Mouse (Mus musculus) hindbrain, embryonic 14.5 days (tissue): ENCODE results near the gene Spdye4a. TPM values are rescaled to one million over a fixed set of nuclear protein-coding genes. Genes with fewer than 3 reads are reported as not detected.
A peak's percentile ranks its signal among the peaks of the same experiment; 100 is the strongest.

ENCODE experiments used
- ATAC-seq: fragments of 200-750 bp; cut with Nextera tagmentation; 2 replicates; pipeline ENCODE4 v1.8.0; 2017; ENCODE audit warnings: moderate number of reproducible peaks, mild to moderate bottlenecking, moderate TSS enrichment, moderate library complexity; ENCODE audit not compliant: low FRiP score
- DNase-seq: peaks from one replicate; pipeline ENCODE4 v3.0.0-alpha.2; 2015; ENCODE audit warnings: low spot score
- H3K27ac ChIP-seq: fragments of 300-500 bp; sonication (generic); 2 replicates; pipeline ENCODE4 v1.5.1; 2014; ENCODE audit warnings: mild to moderate bottlenecking, moderate library complexity
- H3K27me3 ChIP-seq: fragments of 300-500 bp; sonication (generic); 2 replicates; pipeline ENCODE4 v1.6.1; 2014; ENCODE audit warnings: mild to moderate bottlenecking, low read length, mixed read lengths; ENCODE audit not compliant: control insufficient read depth, insufficient read depth
- H3K36me3 ChIP-seq: fragments of 300-500 bp; sonication (generic); replicated peaks from 2 replicates; pipeline ENCODE4 v1.6.1; 2014; ENCODE audit not compliant: control insufficient read depth, insufficient read depth
- H3K4me1 ChIP-seq: fragments of 300-500 bp; sonication (generic); replicated peaks from 2 replicates; pipeline ENCODE4 v1.6.1; 2014; ENCODE audit warnings: antibody characterized with exemption, low read length, mixed read lengths; ENCODE audit not compliant: control insufficient read depth, insufficient read depth
- H3K4me2 ChIP-seq: fragments of 300-500 bp; sonication (generic); replicated peaks from 2 replicates; pipeline ENCODE4 v1.6.1; 2014; ENCODE audit warnings: mild to moderate bottlenecking, moderate library complexity
- H3K4me3 ChIP-seq: fragments of 300-500 bp; sonication (generic); replicated peaks from 2 replicates; pipeline ENCODE4 v1.5.1; 2014; ENCODE audit warnings: mild to moderate bottlenecking, low read length
- H3K9ac ChIP-seq: fragments of 300-500 bp; sonication (generic); 2 replicates; pipeline ENCODE4 v1.6.1; 2014
- H3K9me3 ChIP-seq: fragments of 300-500 bp; sonication (generic); 2 replicates; pipeline ENCODE4 v1.6.1; 2016; ENCODE audit warnings: low read length; ENCODE audit not compliant: control insufficient read depth
- WGBS: fragments of 180-500 bp; shearing (Covaris S2); extraction: QIAGEN DNeasy Blood & Tissue Kit; methylation state at CpG from one replicate; pipeline ENCODE4 v1.1.7; 2014; 5-methylcytosine and 5-hydroxymethylcytosine counted together
- polyA plus RNA-seq: library from polyadenylated mRNA; unstranded; fragments of >200 nt; fragmentation: Nextera tagmentation; extraction: Ambion mirVana; gene quantifications from 2 replicates; pipeline ENCODE4 v1.2.1, GENCODE M21; 2014

Gene Spdye4a
- polyA plus RNA-seq, 1 experiment from 2014 or later = not detected

DNA sequence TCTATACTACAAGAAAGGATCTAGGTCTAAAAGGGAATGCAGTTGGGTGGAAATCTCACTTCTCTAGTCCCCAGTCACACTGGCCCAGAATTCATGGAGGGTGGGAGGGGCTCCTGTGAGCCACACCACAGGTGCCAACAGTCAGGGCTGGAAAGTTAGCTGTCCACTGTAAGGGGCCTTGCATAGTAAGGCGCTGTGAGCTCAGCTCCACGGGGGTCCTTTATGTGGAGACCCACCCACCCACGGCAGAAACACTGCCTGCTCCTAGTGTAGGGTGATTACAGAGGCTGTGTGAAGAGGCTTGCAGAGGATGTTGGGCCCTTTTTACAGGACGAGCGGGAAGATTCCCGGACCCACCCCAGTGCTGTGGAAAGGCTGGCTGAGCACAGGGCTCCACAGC, 25.3 kb upstream of the Spdye4a start:
- no peak overlapping the region for H3K9ac ChIP-seq
- no peak overlapping the region for H3K27ac ChIP-seq
- no peak overlapping the region for H3K4me3 ChIP-seq
- WGBS = 55% methylated on average over 6 of the region's 6 CpGs
- peaks cover 10% of the 10 kb centered on the region; the same call in 1 of the 2 replicates for H3K4me1 ChIP-seq
- no peaks in the 10 kb centered on the region for H3K9me3 ChIP-seq
- H3K27me3 ChIP-seq = peaks cover 51% of the 10 kb centered on the region
- no peak for DNase-seq
- peaks cover 90% of the 10 kb centered on the region for H3K36me3 ChIP-seq
- no peak for ATAC-seq
- no peak overlapping the region for H3K4me2 ChIP-seq

DNA sequence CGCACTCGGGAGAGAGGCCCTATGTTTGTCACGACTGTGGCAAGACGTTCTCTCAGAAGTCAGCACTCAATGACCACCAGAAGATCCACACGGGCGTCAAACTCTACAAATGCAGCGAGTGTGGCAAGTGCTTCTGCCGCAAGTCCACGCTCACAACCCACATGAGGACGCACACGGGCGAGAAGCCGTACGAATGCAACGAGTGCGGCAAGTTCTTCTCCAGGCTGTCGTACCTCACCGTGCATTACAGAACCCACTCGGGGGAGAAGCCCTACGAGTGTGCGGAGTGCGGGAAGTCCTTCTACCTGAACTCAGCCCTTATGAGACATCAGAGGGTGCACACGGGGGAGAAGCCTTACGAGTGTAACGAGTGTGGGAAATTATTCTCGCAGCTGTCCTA, 18.2 kb upstream of the Spdye4a start:
- Histone ChIP-seq H3K4me1 (no peaks in the 10 kb centered on the region), H3K36me3 (peaks cover 92% of the 10 kb centered on the region), H3K9ac (no peak overlapping the region), H3K9me3 (no peaks in the 10 kb centered on the region), H3K27ac (no peak overlapping the region), H3K4me3 (no peak overlapping the region), H3K4me2 (no peak overlapping the region), H3K27me3 (no peaks in the 10 kb centered on the region)
- ATAC-seq = no peak
- DNase-seq = no peak
- 96% methylated on average over 26 of the region's 26 CpGs for WGBS

- H3K4me3 ChIP-seq = peak overlapping the region; percentile 95
- no peaks in the 10 kb centered on the region for H3K9me3 ChIP-seq
- peaks cover 41% of the 10 kb centered on the region for H3K36me3 ChIP-seq
- no peak for ATAC-seq
- peak overlapping the region; percentile 96 for H3K9ac ChIP-seq
- H3K4me2 ChIP-seq = peak overlapping the region; percentile 96
- WGBS = 49% methylated on average over 9 of the region's 9 CpGs
- no peak for DNase-seq
- peaks cover 14% of the 10 kb centered on the region for H3K4me1 ChIP-seq
- H3K27ac ChIP-seq = peak overlapping the region; percentile 98; the same call in 1 of the 2 replicates
- no peaks in the 10 kb centered on the region for H3K27me3 ChIP-seq
Measured at GRCm38 (mm10) chr5:143236036-143236435, 9.3 kb upstream of the Spdye4a start.

- H3K9me3 ChIP-seq = no peaks in the 10 kb centered on the region
- H3K9ac ChIP-seq = peak within 1 kb of the TSS; percentile 96
- peak; percentile 98 for ATAC-seq
- peak within 1 kb of the TSS; percentile 98 for H3K27ac ChIP-seq
- WGBS = under 1% methylated on average over 56 of the region's 58 CpGs
- H3K36me3 ChIP-seq = peaks cover 32% of the 10 kb centered on the region
- peak within 1 kb of the TSS; percentile 95 for H3K4me3 ChIP-seq
- DNase-seq = peak; percentile 96
- H3K27me3 ChIP-seq = no peaks in the 10 kb centered on the region
- H3K4me1 ChIP-seq = peaks cover 14% of the 10 kb centered on the region
- peak within 1 kb of the TSS; percentile 96 for H3K4me2 ChIP-seq
Measured at GRCm38 (mm10) chr5:143235028-143235693, 8.5 kb upstream of the Spdye4a start, which contains the start of gene Zfp12. Gene Zfp12 (plus strand): TSS chr5:143235163.

- no peak overlapping the region for H3K27ac ChIP-seq
- H3K27me3 ChIP-seq = no peaks in the 10 kb centered on the region
- no peak overlapping the region for H3K4me3 ChIP-seq
- H3K9me3 ChIP-seq = no peaks in the 10 kb centered on the region
- H3K4me2 ChIP-seq = no peak overlapping the region
- no peaks in the 10 kb centered on the region for H3K36me3 ChIP-seq
- H3K4me1 ChIP-seq = no peaks in the 10 kb centered on the region
- ATAC-seq (no peak), DNase-seq (no peak)
- H3K9ac ChIP-seq = no peak overlapping the region
- WGBS = 75% methylated on average over 1 of the region's 1 CpGs
Measured at GRCm38 (mm10) chr5:143222287-143222686, 4.4 kb downstream of the Spdye4a start.

DNA sequence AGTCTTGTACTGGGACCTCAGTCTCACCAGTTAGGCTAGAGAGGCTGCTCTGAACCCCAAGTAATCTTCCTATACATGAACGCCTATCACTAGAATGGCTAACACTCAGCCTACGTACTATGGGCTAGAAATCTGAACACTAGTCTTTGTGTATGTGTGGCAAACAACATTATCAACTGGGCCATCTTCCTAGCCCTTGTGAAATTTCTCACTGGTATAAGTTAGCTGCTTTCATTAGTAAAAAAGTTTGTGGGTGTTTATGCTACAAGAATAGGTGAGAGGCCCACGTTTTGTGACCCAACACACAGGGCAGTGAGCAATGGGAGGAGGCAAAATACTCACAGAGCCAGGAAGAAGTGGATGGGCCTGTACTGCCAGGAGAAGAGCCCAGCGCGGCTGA, 5.7 kb downstream of the Spdye4a start:
- Histone ChIP-seq H3K9ac (no peak overlapping the region), H3K4me3 (no peak overlapping the region), H3K9me3 (no peaks in the 10 kb centered on the region), H3K27me3 (no peaks in the 10 kb centered on the region), H3K4me1 (no peaks in the 10 kb centered on the region), H3K36me3 (no peaks in the 10 kb centered on the region), H3K27ac (no peak overlapping the region), H3K4me2 (no peak overlapping the region)
- ATAC-seq (no peak), DNase-seq (no peak)
- whole genome bisulfite sequencing = 76% methylated on average over 3 of the region's 5 CpGs

DNA sequence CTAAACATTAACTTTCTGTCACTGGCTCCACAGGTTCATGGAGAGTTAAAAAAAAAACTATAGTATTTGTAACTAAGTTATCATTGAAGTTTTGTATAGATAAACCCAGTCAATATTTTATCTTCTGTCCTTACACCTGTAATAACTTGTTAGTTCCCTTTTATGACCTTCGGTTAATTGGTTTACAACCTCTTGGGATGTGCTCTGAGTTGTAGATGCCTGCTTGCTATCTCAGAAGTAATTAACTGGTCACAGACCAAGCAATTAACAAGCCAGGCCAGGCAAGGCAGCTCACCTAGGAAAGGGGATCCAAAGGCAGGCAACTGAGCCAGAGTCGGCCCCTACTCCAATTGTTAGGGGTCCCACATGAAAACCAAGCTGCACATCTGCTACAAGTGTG, 12.9 kb downstream of the Spdye4a start:
- Histone ChIP-seq H3K9ac (no peak overlapping the region), H3K9me3 (0 out of 2 replicates have a peak, but pooled peaks cover 1% of the 10 kb centered on the region), H3K4me3 (no peak overlapping the region), H3K27ac (no peak overlapping the region), H3K27me3 (no peaks in the 10 kb centered on the region), H3K4me2 (no peak overlapping the region), H3K4me1 (no peaks in the 10 kb centered on the region), H3K36me3 (no peaks in the 10 kb centered on the region)
- DNase-seq = no peak
- WGBS = 84% methylated on average over 2 of the region's 2 CpGs
- no peak for ATAC-seq

- Histone ChIP-seq H3K36me3 (no peaks in the 10 kb centered on the region), H3K9ac (no peak overlapping the region), H3K27ac (no peak overlapping the region), H3K9me3 (0 out of 2 replicates have a peak, but pooled peaks cover 4% of the 10 kb centered on the region), H3K4me1 (no peaks in the 10 kb centered on the region), H3K4me3 (no peak overlapping the region), H3K27me3 (no peaks in the 10 kb centered on the region), H3K4me2 (no peak overlapping the region)
- ATAC-seq = no peak
- no peak for DNase-seq
- WGBS = 74% methylated on average over 3 of the region's 3 CpGs
Measured at GRCm38 (mm10) chr5:143205015-143205414, 21.7 kb downstream of the Spdye4a start.

- Histone ChIP-seq H3K9me3 (no peaks in the 10 kb centered on the region), H3K4me2 (no peak overlapping the region), H3K4me1 (no peaks in the 10 kb centered on the region), H3K27ac (no peak overlapping the region), H3K4me3 (no peak overlapping the region), H3K36me3 (no peaks in the 10 kb centered on the region), H3K27me3 (no peaks in the 10 kb centered on the region), H3K9ac (no peak overlapping the region)
- no peak for ATAC-seq
- no peak for DNase-seq
- WGBS = 89% methylated on average over 4 of the region's 4 CpGs
Measured at GRCm38 (mm10) chr5:143196506-143196905, 30.2 kb downstream of the Spdye4a start.
